Mouse (Mus musculus) T-helper 1 cell (primary cell): Measurements from ENCODE around the gene Hvcn1.

ENCODE experiments used
- in situ Hi-C: fragments of 300-600 bp; cut with MboI, MseI; formaldehyde crosslinking; loops from one replicate; pipeline ENCODE4 v1.15.1; 2025; ENCODE audit warnings: high pct_unique_total_duplicates

Gene Hvcn1

GRCm38 (mm10) chr5:122206475-122206874, at the start of gene Hvcn1:
TSS of gene Hvcn1 (plus strand) at chr5:122206804.
- in situ Hi-C loops, result no loop called here

- in situ Hi-C loops, result no loop called here
Measured at GRCm38 (mm10) chr5:122157827-122158381, 48.7 kb upstream of the Hvcn1 start, which contains the start of gene Ppp1cc. TSS of gene Ppp1cc (plus strand) at chr5:122158278.

GRCm38 (mm10) chr5:122158557-122159515, 47.8 kb upstream of the Hvcn1 start:
- in situ Hi-C loops, result no loop called here

- in situ Hi-C loops, result no loop called here
Measured at GRCm38 (mm10) chr5:122163194-122163593, 43.4 kb upstream of the Hvcn1 start.

- in situ Hi-C loops, result no loop called here
Measured at GRCm38 (mm10) chr5:122164011-122164410, 42.6 kb upstream of the Hvcn1 start.

- in situ Hi-C loops, result no loop called here
Measured at GRCm38 (mm10) chr5:122165233-122165915, 41.2 kb upstream of the Hvcn1 start.

- in situ Hi-C loops, result no loop called here
Measured at GRCm38 (mm10) chr5:122166636-122167161, 39.9 kb upstream of the Hvcn1 start.

GRCm38 (mm10) chr5:122168344-122169069, 38.1 kb upstream of the Hvcn1 start:
- in situ Hi-C loops, result no loop called here

- in situ Hi-C loops, result no loop called here
Measured at GRCm38 (mm10) chr5:122171058-122171457, 35.5 kb upstream of the Hvcn1 start.

- in situ Hi-C loops, result no loop called here
Measured at GRCm38 (mm10) chr5:122175402-122175801, 31.2 kb upstream of the Hvcn1 start.

GRCm38 (mm10) chr5:122175961-122176360, 30.6 kb upstream of the Hvcn1 start:
- in situ Hi-C loops, result no loop called here

GRCm38 (mm10) chr5:122176398-122176797, 30.2 kb upstream of the Hvcn1 start:
- in situ Hi-C loops, result no loop called here

- in situ Hi-C loops, result loop anchor here (5.0 kb wide), 1 partner anchor 78 kb away; no protein-coding TSS in a partner anchor
Measured at GRCm38 (mm10) chr5:122179665-122180064, 26.9 kb upstream of the Hvcn1 start.

GRCm38 (mm10) chr5:122184283-122184806, 22.3 kb upstream of the Hvcn1 start:
- in situ Hi-C loops, result loop anchor here (5.0 kb wide), 1 partner anchor 73 kb away; no protein-coding TSS in a partner anchor

GRCm38 (mm10) chr5:122184858-122185257, 21.7 kb upstream of the Hvcn1 start:
- in situ Hi-C loops, result loop anchor here (5.0 kb wide), 2 partner anchors 72 to 157 kb away; no protein-coding TSS in a partner anchor

- in situ Hi-C loops, result loop anchor here (5.0 kb wide), 1 partner anchor 153 kb away; no protein-coding TSS in a partner anchor
Measured at GRCm38 (mm10) chr5:122189115-122189514, 17.5 kb upstream of the Hvcn1 start.

- in situ Hi-C loops, result no loop called here
Measured at GRCm38 (mm10) chr5:122190465-122190864, 16.1 kb upstream of the Hvcn1 start.

GRCm38 (mm10) chr5:122191269-122192063, 15.1 kb upstream of the Hvcn1 start:
- in situ Hi-C loops, result no loop called here

- in situ Hi-C loops, result no loop called here
Measured at GRCm38 (mm10) chr5:122192347-122192746, 14.3 kb upstream of the Hvcn1 start.

GRCm38 (mm10) chr5:122200872-122201271, 5.7 kb upstream of the Hvcn1 start:
- in situ Hi-C loops, result no loop called here
